ENCODE assay signal across 23 mouse cellular contexts in genomic region chr3:79691957-79692356, GRCm38 (mm10). TPM values are rescaled to one million over a fixed set of nuclear protein-coding genes. Genes with fewer than 3 reads are reported as not detected.
"Had no signal": no experiment of that assay in that cellular context is flagged by ENCODE, and none has a peak within 500 bp of the region (broad histone marks: within the 10 kb centered on the region; RNA-seq: fewer than 3 reads in every experiment).

No protein-coding gene starts in this region.

- DNase-seq: kidney, adult 2 months; kidney, postnatal 25 days; layer of hippocampus, postnatal 36 days; liver, postnatal 0 days; lung, embryonic 14.5 days; lung, postnatal 36 days; midbrain, embryonic 14.5 days; right cerebral cortex, postnatal 14 days; spleen, adult 18-20 months; thymus, postnatal 25 days had no signal

- H3K4me1 ChIP-seq: limb, embryonic 12.5 days; limb, embryonic 15.5 days; stomach, embryonic 15.5 days had no signal

- H3K36me3 ChIP-seq: limb, embryonic 12.5 days; limb, embryonic 15.5 days; stomach, embryonic 15.5 days had no signal

- H3K27me3 ChIP-seq: limb, embryonic 12.5 days; limb, embryonic 15.5 days; stomach, embryonic 15.5 days had no signal

- H3K4me2 ChIP-seq: limb, embryonic 12.5 days; limb, embryonic 15.5 days; liver, embryonic 11.5 days; lung, embryonic 14.5 days; midbrain, embryonic 11.5 days; stomach, embryonic 15.5 days had no signal

- H3K4me3 ChIP-seq: left cerebral cortex, adult 2 months; limb, embryonic 12.5 days; limb, embryonic 15.5 days; stomach, embryonic 15.5 days had no signal

- H3K9ac ChIP-seq: limb, embryonic 12.5 days; limb, embryonic 15.5 days; liver, embryonic 14.5 days; liver, postnatal 0 days; lung, embryonic 14.5 days; stomach, embryonic 15.5 days had no signal

- H3K9me3 ChIP-seq: limb, embryonic 12.5 days; limb, embryonic 15.5 days; stomach, embryonic 15.5 days had no signal

- ATAC-seq: intestine, postnatal 0 days; liver, postnatal 0 days; lung, postnatal 0 days had no signal

- H3K27ac ChIP-seq: kidney, postnatal 0 days; left cerebral cortex, adult 2 months; limb, embryonic 12.5 days; limb, embryonic 15.5 days; liver, embryonic 14.5 days; stomach, embryonic 15.5 days had no signal

RNA-seq across cellular contexts. Expression of gene Rxfp1, which starts 45.7 kb away (rescaled TPM):
- total RNA-seq: megakaryocyte progenitor cell, adult 5-6 weeks; megakaryocyte-erythroid progenitor cell, adult 5-6 weeks had no signal
- polyA plus RNA-seq: kidney, embryonic 14.5 days; kidney, postnatal 0 days; midbrain, embryonic 11.5 days; midbrain, embryonic 14.5 days; stomach, embryonic 15.5 days had no signal
